Mouse (Mus musculus) heart, postnatal 14 days (tissue): ENCODE measurements around the gene Krt9. TPM values are rescaled to one million over a fixed set of nuclear protein-coding genes. Genes with fewer than 3 reads are reported as not detected.
A peak's percentile ranks its signal among the peaks of the same experiment; 100 is the strongest.

Experiments used
- DNase-seq, 2 experiments: peaks; one replicate each; pipeline ENCODE4 v3.0.0; 2021 to 2022
- intact Hi-C: fragments of 180-260 bp; cut with DNase I; formaldehyde crosslinking; loops from one replicate; pipeline ENCODE4 v1.15.1; 2025
- total RNA-seq, 2 experiments: library from RNA; stranded (reverse); gene quantifications; 2 replicates each; pipeline ENCODE4 v1.2.3; 2021

The Krt9 gene
- total RNA-seq, 2 experiments from 2014 or later = not detected

DNA sequence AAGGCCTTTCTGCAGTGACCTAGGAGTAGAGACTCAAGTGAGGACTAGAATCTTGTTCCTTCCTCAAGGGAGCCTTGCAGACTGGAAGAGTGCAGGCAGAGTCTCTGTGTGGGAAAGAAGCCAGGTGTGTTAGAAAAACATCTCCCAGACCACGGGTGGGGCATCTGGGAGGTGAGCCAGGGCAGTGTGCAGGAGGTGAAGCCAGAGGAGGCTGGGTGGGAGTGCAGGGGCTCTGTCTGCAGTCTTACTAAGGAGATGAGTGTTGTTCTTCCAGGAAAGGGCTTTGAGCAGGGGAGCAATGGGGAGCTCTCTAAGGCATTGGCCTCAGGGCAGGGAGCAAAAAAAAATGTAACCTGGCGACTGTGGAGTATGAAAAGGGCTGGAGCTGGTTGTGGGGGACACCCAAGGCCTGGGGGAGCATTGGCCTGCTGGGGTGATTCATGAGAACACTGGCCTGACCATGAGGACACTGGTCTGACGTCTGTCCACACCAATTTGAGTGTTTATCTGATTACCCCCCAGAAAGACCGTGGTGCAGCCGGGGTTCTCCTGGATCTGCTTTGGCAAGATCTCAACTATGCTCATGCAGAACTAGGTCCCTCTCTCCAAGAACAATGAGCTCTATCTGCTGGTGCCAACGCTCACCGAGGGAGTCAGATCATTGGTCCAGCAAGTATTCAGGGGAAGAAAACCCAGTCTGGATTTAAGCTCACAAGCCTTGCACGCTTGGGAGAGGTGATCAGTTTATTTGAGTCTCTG is 37.4 kb downstream of the Krt9 start:
- peak in 1 of 2 experiments; percentile 20 for DNase-seq
- intact Hi-C loops = no loop called here

DNA sequence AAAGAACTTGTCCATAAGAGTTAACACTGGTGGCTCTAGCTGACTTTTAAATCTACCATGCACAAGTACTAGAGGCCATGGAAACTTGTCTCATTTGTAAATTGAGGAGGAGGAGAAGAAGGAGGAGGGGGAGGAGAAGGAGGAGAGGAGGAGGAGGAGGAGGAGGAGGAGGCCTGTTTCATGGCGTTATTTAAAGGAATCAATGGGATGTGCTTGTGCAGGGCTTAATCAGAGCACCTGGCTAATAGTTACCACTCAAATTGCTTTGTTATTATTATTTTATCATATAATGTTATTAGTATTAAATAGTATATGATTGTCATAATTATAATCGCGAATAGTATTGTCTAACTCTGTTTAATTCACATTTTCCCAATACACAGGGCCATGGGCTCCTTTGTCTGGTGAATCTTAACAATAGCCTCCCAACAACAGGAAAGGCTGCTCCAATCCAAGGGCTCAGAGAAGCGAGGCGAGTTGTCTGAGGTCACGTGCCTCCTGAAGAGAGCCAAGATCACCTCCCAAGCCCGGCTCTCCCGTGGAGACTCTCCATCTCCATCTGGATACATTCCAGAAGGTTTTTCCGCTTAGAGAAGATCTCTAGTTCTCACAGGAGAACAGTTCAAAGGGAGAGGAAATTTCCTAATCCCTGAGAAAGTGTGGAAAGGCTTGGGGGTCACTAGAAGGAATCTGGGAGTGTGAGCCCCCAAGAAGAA is 44.3 kb downstream of the Krt9 start, which contains the start of gene Krt19:
TSS of gene Krt19 (minus strand) at position 51 of the 716 bp plus-strand sequence.
- no peak for DNase-seq
- intact Hi-C loops = no loop called here

DNA sequence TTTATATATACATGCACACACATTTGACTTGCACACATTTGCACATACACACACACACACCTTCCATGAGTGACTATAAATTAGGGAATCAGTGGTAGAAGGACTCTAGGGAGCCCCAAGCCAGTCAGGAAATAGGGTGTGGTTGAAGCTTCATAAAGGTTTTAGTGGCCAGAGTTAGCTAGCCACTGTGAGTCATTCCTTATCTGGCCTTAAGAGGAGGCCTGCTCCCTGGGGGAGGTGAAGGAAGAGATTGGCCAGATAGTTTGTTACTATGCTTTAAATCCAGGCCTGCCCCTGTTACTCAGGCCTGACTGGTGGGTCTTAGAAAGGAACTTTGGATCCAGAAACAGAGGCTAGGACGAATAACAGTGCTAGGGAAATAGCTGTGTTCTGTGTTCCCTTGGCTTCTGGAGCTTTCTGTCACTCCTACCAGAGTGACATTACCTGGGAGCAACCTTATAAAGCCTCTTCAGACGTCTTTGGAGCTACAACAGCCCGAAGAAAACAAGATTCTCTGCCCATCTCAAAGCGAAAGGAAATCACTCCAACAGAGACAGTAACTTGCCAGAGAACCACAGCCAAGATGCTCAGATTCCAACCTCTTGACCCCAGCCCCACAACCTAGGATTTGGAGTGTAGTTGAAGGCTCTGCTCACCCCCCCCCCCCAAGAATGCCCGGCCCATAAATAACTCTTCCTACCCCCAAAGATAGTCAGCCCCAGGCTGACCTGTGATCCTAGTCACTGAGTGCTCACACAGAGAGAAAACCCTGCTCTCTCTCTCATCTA is 45.3 kb downstream of the Krt9 start:
- intact Hi-C loops = no loop called here
- no peak for DNase-seq

DNA sequence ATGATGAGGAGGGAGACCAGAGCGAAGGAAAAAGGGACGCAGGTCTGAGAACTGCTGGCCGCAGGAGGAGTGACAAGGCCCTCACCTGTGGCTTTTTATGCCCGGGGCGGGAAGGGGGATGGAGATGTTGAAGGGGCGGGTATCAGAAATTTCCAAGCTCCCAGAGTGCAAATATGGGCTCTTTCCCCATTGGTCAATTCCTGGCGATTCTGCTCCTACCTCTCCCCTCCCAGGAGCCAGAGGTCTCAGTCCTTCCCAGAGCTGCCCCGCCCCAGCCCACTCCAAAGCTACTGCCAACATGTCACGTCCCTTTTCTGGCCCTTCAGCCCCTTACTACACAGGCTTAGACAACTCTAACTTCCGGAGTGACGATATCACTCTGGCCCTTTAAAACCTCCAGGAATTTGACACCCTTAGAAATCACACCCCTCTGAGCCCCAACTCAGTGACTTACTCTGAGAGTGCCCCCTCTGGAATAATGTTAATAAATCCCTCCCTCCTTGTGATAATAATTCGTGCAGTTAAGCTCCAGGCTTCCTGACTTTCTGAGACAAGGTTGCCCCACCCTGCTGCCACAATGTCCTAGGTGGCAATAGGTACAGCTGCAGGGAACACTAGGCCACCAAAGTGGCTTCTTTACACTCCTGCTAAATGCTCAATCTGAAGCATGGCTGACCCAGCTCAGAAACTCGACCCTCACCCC is 47.0 kb downstream of the Krt9 start:
- no peak for DNase-seq
- intact Hi-C loops = no loop called here

DNA sequence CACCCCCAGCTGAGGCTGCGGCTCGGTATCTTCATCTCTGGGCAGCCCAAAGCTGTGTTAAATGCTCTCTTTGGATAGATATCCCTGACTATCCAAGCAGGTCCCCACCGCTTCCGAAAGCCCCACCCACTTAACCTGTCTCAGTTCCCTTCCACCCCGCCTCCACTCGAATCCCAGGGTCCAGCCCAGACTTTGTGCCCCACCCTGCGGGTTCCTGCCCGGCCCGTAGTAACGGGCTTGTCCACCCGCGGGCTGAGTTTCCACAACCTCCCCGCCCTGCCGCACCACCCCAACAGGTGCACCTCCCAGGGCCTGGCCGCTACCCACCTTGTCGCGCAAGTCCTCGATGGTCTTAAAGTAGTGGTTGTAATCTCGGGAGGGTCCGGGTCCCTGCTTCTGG is 47.9 kb downstream of the Krt9 start:
- intact Hi-C loops = no loop called here
- no peak for DNase-seq

DNA sequence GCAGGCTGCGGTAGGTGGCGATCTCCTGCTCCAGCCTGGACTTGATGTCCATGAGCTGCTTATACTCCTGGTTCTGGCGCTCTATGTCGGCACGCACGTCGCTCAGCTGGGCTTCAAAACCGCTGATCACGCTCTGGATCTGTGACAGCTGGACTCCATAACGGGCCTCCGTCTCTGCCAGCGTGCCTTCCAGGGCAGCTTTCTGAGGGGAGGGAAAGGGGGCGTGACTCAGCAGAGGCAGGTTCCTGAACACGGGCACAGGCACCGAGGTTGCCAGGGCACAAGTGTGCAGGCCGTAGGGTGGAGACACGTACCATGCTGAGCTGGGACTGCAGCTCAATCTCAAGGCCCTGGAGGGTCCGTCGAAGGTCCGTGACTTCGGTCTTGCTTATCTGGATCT is 52.1 kb downstream of the Krt9 start:
- no peak for DNase-seq
- intact Hi-C loops = no loop called here

DNA sequence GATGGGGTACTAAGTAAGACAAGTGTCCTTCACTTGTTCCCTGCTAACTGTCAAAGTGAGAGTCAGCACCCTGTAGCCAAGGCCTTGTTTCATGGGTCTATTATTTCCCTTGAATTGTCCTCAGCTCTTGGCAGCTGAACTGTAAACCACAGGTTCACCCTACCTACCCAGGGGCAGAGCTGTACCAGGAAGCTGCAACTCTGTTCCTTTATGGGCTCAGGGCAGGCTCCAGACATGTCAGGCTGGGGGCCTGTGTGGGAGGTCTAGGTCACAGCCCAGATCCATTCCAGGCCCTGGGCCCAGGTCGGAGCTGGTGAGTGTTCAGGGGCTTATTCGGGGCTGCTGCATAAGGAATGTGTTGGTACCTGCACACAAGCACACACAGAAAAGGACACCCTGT is 53.7 kb downstream of the Krt9 start:
- intact Hi-C loops = no loop called here
- no peak for DNase-seq

DNA sequence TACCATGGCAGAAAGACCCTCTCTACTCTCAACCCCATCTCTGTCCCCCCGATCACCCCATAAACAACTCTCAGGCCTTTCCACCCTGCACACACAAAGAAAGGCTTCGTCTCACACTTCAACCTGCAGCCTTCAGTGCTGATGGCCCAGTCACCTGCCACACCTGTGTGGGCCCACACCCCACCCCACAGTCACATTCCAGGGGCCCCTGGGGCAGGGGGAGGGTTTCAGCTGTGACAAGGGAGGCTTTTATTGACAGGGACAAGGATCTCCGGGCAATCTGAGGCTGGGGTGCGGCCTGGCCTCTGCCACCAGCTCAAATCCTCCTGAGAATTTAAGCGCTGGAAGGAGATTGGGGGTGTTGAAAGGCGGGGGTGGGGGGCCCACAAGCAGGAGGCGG is 54.2 kb downstream of the Krt9 start:
- intact Hi-C loops = no loop called here

DNA sequence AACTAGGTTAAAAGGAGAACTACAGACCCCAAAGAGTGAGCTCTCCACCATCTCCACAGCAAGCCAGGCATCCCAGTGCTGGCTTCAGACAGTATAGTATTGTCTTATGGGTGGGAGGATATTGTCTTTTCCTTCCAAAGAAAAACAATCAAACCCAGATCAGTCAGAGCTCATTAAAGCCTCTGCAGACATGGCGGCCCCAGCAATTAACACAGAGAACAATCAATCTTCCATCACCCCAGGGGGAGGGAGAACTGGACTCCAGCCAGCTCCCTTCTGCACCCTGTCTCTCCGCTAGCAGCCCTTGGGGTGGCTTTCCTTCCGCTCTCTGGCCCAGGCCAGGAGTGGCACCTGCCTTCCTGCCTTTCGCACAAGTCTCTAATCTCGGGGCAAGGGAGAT is 55.4 kb downstream of the Krt9 start:
- no peak for DNase-seq
- intact Hi-C loops = no loop called here

More for the DNA sequence above, 54.2 kb downstream of the Krt9 start:
- DNase-seq = no peak

Other genes starting within 250 kb of the Krt9 start
- gene Krtap9-5, start 244.8 kb downstream of the Krt9 start, total RNA-seq = not detected
- gene Krtap29-1, start 214.2 kb downstream of the Krt9 start, total RNA-seq = not detected
- gene Krtap16-1, start 206.6 kb downstream of the Krt9 start, total RNA-seq = not detected
- not detected for gene Krtap17-1, start 199.3 kb downstream of the Krt9 start, total RNA-seq
- gene Krt33a, start 177.0 kb downstream of the Krt9 start, total RNA-seq = not detected
- gene Krt33b, start 163.4 kb downstream of the Krt9 start, total RNA-seq = not detected
- gene Krt34, start 151.7 kb downstream of the Krt9 start, total RNA-seq = not detected
- not detected for gene Krt31, start 142.7 kb downstream of the Krt9 start, total RNA-seq
- not detected for gene Krt32, start 105.0 kb downstream of the Krt9 start, total RNA-seq
- not detected for gene Krt35, start 97.0 kb downstream of the Krt9 start, total RNA-seq
- gene Krt36, start 87.6 kb downstream of the Krt9 start, total RNA-seq = under 1 TPM in 1 of 2 experiments, not detected in 1; 0.17 TPM
- gene Krt13, start 71.7 kb downstream of the Krt9 start, total RNA-seq = not detected
- gene Krt15, start 57.3 kb downstream of the Krt9 start, total RNA-seq = under 1 TPM in 1 of 2 experiments, not detected in 1; 0.57 TPM
- gene Krt19, start 44.6 kb downstream of the Krt9 start, total RNA-seq = 10 to 100 TPM; 12.9 to 17.4 TPM
- gene Krt14, start 14.3 kb upstream of the Krt9 start, total RNA-seq = 1 to 10 TPM; 1.3 to 1.6 TPM
- not detected for gene Krt16, start 55.7 kb upstream of the Krt9 start, total RNA-seq
- gene Krt17, start 67.8 kb upstream of the Krt9 start, total RNA-seq = 1 to 10 TPM in 1 of 2 experiments, under 1 TPM in 1; 0.24 to 3.8 TPM
- not detected for gene Krt42, start 76.6 kb upstream of the Krt9 start, total RNA-seq
- 1,000 to 10,000 TPM; 1,264 to 1,321 TPM for gene Eif1, start 126.6 kb upstream of the Krt9 start, total RNA-seq
- gene Gast, start 141.2 kb upstream of the Krt9 start, total RNA-seq = not detected
- gene Hap1, start 162.9 kb upstream of the Krt9 start, total RNA-seq = 1 to 10 TPM; 1.2 to 1.8 TPM
- gene Jup, start 204.5 kb upstream of the Krt9 start, total RNA-seq = 100 to 1,000 TPM; 232 to 245 TPM
- gene P3h4, start 221.6 kb upstream of the Krt9 start, total RNA-seq = 10 to 100 TPM; 19.1 to 19.9 TPM
- 10 to 100 TPM; 34.6 to 38.3 TPM for gene Fkbp10, start 222.5 kb upstream of the Krt9 start, total RNA-seq
- gene Nt5c3b, start 248.6 kb upstream of the Krt9 start, total RNA-seq = 10 to 100 TPM; 36.2 to 36.4 TPM
- gene Klhl10, start 248.7 kb upstream of the Krt9 start, total RNA-seq = under 1 TPM; 0.41 to 0.76 TPM